Mouse (Mus musculus): ENCODE measurements at regions not wholly inside any gene's neighbourhood (a gene's known extent, or its start where the extent isn't known, plus 50 kb on each side); places are given as distances from the start of the nearest gene placed in this dataset.

DNA sequence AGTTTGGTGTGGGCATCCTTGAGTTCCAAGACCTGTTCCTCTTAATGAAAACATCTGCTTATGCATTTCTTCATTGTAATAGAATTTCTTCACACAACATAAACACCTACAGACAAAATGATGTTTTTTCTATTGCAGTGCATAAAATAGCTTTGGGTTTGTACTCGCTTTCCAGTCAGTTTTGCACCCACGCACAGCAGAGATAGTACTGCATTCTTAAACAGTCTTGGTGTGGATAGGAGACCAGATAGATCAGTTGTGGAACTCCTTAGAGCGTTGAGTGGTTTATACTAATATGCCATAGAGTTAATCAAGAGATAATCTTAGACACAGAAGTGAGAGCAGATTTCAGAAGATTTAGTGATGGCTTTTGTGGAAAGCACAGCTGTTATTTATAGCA lies 273.7 kb upstream of the Gm5148 start:
- 91% methylated on average over 3 of the region's 3 CpGs for WGBS
- TF ChIP-seq POLR2A (IDR thresholded peaks at IDR 0.05; ENCODE audit: low read depth, low read length), result no peak
- H3K36me3 ChIP-seq (ENCODE audit: control insufficient read depth, insufficient read depth, low read length), result no peaks in the 10 kb centered on the region

DNA sequence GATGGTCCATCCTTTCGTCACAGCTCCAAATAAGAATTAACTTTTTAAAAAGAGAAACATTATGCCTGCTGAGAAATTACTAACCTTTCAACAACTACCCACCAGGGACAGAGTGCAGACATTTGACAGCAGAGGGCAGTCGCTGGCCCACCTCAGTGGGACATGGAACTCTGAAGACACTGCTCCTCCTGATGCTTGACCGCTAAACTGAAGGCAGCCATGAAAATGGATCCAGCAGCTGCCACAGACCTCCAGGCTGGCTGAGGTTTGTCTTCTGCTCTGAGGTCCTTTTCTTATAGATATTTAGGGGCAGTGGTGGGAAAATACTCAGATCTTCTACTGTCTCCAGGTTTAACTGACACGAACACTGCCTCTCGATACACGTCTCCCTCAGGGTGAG lies 265.7 kb upstream of the Gm5148 start:
- TF ChIP-seq POLR2A (IDR thresholded peaks at IDR 0.05; ENCODE audit: low read depth, low read length) (no peak), CTCF (IDR thresholded peaks at IDR 0.05; ENCODE audit: extremely low read depth, insufficient read length, insufficient replicate concordance, low read depth, low read length) (no peak)
- WGBS, result 96% methylated on average over 6 of the region's 6 CpGs
- Histone ChIP-seq H3K27me3 (ENCODE audit: control insufficient read depth, insufficient read depth, low read length) (no peaks in the 10 kb centered on the region), H3K36me3 (ENCODE audit: control insufficient read depth, insufficient read depth, low read length) (no peaks in the 10 kb centered on the region), H3K4me1 (ENCODE audit: control insufficient read depth, insufficient read depth, insufficient read length, low read length) (no peaks in the 10 kb centered on the region), H3K4me3 (ENCODE audit: low read depth, low read length) (no peak overlapping the region), H3K27ac (ENCODE audit: insufficient read depth, low read depth, low read length) (no peak overlapping the region)

More for the DNA sequence above, 273.7 kb upstream of the Gm5148 start:
- Histone ChIP-seq H3K27ac (ENCODE audit: insufficient read depth, low read depth, low read length) (no peak overlapping the region), H3K4me3 (ENCODE audit: low read depth, low read length) (no peak overlapping the region), H3K27me3 (ENCODE audit: control insufficient read depth, insufficient read depth, low read length) (no peaks in the 10 kb centered on the region), H3K4me1 (ENCODE audit: control insufficient read depth, insufficient read depth, insufficient read length, low read length) (no peaks in the 10 kb centered on the region)

DNA sequence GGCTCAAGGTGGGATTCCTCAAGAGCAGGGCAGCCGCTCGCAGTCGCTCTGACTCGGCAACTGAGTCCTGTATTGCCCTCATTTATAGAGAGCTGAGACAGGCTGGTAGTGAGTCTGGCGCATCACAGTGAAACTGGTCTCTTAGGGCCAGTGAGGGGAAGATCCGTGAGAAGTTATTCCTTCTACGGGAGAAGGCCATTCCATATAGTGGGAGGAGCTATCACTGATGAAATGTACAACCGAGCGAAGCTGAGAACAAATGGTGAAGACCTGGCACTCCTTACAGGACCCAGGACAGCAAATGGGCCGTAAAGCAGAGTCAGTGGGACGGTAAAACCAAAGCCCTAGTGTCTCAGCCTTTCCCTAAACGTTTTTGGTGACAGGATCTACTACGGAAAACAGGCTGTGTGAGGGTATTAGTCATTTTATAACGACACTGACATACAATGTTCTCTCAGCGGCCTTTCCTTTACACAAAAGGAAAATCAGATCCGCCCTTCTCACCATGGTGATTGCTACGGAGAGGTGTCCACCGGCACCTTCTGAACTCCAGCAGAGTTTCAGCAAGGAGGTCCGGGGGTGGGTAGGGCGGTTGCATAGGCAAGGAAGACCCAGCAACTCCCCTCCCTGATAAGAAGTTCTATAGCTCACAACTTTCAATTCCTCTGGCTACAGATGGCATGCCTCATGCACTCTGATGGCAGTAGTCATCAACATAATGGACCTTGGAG lies 263.6 kb upstream of the Gm5148 start:
- Histone ChIP-seq H3K4me3 (ENCODE audit: low read depth, low read length) (no peak overlapping the region), H3K36me3 (ENCODE audit: control insufficient read depth, insufficient read depth, low read length) (no peaks in the 10 kb centered on the region), H3K4me1 (ENCODE audit: control insufficient read depth, insufficient read depth, insufficient read length, low read length) (no peaks in the 10 kb centered on the region), H3K27me3 (ENCODE audit: control insufficient read depth, insufficient read depth, low read length) (no peaks in the 10 kb centered on the region), H3K27ac (ENCODE audit: insufficient read depth, low read depth, low read length) (no peak overlapping the region)
- 72% methylated on average over 20 of the region's 20 CpGs for WGBS
- TF ChIP-seq CTCF (IDR thresholded peaks at IDR 0.05; ENCODE audit: extremely low read depth, insufficient read length, insufficient replicate concordance, low read depth, low read length) (no peak), POLR2A (IDR thresholded peaks at IDR 0.05; ENCODE audit: low read depth, low read length) (no peak)

- 59% methylated on average over 14 of the region's 14 CpGs for WGBS
- no peak for TF ChIP-seq CTCF (IDR thresholded peaks at IDR 0.05; ENCODE audit: extremely low read depth, insufficient read length, insufficient replicate concordance, low read depth, low read length)
- no peak for TF ChIP-seq POLR2A (IDR thresholded peaks at IDR 0.05; ENCODE audit: low read depth, low read length)
- H3K27ac ChIP-seq (ENCODE audit: insufficient read depth, low read depth, low read length), result no peak overlapping the region
- H3K4me3 ChIP-seq (ENCODE audit: low read depth, low read length), result no peak overlapping the region
- H3K36me3 ChIP-seq (ENCODE audit: control insufficient read depth, insufficient read depth, low read length), result no peaks in the 10 kb centered on the region
- no peaks in the 10 kb centered on the region for H3K27me3 ChIP-seq (ENCODE audit: control insufficient read depth, insufficient read depth, low read length)
- no peaks in the 10 kb centered on the region for H3K4me1 ChIP-seq (ENCODE audit: control insufficient read depth, insufficient read depth, insufficient read length, low read length)
These were observed 262.9 kb upstream of the Gm5148 start for GRCm38 (mm10) chr3:37987007-37987774.

- TF ChIP-seq POLR2A (IDR thresholded peaks at IDR 0.05; ENCODE audit: low read depth, low read length) (no peak), CTCF (IDR thresholded peaks at IDR 0.05; ENCODE audit: extremely low read depth, insufficient read length, insufficient replicate concordance, low read depth, low read length) (no peak)
- 90% methylated on average over 9 of the region's 9 CpGs for WGBS
- no peak overlapping the region for H3K27ac ChIP-seq (ENCODE audit: insufficient read depth, low read depth, low read length)
- no peaks in the 10 kb centered on the region for H3K4me1 ChIP-seq (ENCODE audit: control insufficient read depth, insufficient read depth, insufficient read length, low read length)
- no peaks in the 10 kb centered on the region for H3K27me3 ChIP-seq (ENCODE audit: control insufficient read depth, insufficient read depth, low read length)
- no peaks in the 10 kb centered on the region for H3K36me3 ChIP-seq (ENCODE audit: control insufficient read depth, insufficient read depth, low read length)
- no peak overlapping the region for H3K4me3 ChIP-seq (ENCODE audit: low read depth, low read length)
These were observed 260.4 kb upstream of the Gm5148 start for GRCm38 (mm10) chr3:37984706-37985105.

GRCm38 (mm10) chr3:37981481-37982180 lies 257.3 kb upstream of the Gm5148 start:
- no peak for TF ChIP-seq CTCF (IDR thresholded peaks at IDR 0.05; ENCODE audit: extremely low read depth, insufficient read length, insufficient replicate concordance, low read depth, low read length)
- TF ChIP-seq POLR2A (IDR thresholded peaks at IDR 0.05; ENCODE audit: low read depth, low read length), result no peak
- no peaks in the 10 kb centered on the region for H3K36me3 ChIP-seq (ENCODE audit: control insufficient read depth, insufficient read depth, low read length)
- WGBS, result 84% methylated on average over 7 of the region's 7 CpGs
- no peaks in the 10 kb centered on the region for H3K27me3 ChIP-seq (ENCODE audit: control insufficient read depth, insufficient read depth, low read length)
- H3K27ac ChIP-seq (ENCODE audit: insufficient read depth, low read depth, low read length), result no peak overlapping the region
- no peak overlapping the region for H3K4me3 ChIP-seq (ENCODE audit: low read depth, low read length)
- H3K4me1 ChIP-seq (ENCODE audit: control insufficient read depth, insufficient read depth, insufficient read length, low read length), result no peaks in the 10 kb centered on the region

DNA sequence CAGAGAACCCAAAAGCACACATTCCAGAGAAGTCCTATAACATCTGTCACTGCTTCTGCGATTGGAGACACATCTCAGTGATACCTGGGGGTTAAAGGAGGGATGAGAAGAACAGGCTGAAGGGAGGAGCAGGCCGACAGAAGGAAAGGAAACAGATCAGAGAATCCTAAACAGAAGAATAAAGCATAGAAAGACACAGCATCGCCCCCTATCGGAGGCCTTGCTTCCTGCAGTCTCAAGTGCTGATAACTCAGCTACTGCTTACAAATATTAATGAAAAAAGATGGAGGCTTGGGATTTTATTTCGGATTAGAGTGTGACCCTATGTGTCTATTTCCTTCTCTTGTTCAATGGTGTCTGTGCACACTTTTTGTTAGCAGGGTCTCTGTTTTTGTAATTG lies 255.6 kb upstream of the Gm5148 start:
- TF ChIP-seq POLR2A (IDR thresholded peaks at IDR 0.05; ENCODE audit: low read depth, low read length), result no peak
- no peak for TF ChIP-seq CTCF (IDR thresholded peaks at IDR 0.05; ENCODE audit: extremely low read depth, insufficient read length, insufficient replicate concordance, low read depth, low read length)
- 58% methylated on average over 5 of the region's 5 CpGs for WGBS
- no peak overlapping the region for H3K27ac ChIP-seq (ENCODE audit: insufficient read depth, low read depth, low read length)
- H3K4me3 ChIP-seq (ENCODE audit: low read depth, low read length), result no peak overlapping the region
- no peaks in the 10 kb centered on the region for H3K27me3 ChIP-seq (ENCODE audit: control insufficient read depth, insufficient read depth, low read length)
- H3K36me3 ChIP-seq (ENCODE audit: control insufficient read depth, insufficient read depth, low read length), result no peaks in the 10 kb centered on the region
- peaks cover 6% of the 10 kb centered on the region; the same call in 1 of the 2 replicates for H3K4me1 ChIP-seq (ENCODE audit: control insufficient read depth, insufficient read depth, insufficient read length, low read length)
